Mouse (Mus musculus): ENCODE data around the gene Pde10a. TPM values are rescaled to one million over a fixed set of nuclear protein-coding genes. Genes with fewer than 3 reads are reported as not detected.

The Pde10a gene
- 100 to 1,000 TPM in 1 of 4 experiments, 10 to 100 TPM in 3; 16.9 to 104 (median 44.4) TPM for total RNA-seq (2022)

DNA sequence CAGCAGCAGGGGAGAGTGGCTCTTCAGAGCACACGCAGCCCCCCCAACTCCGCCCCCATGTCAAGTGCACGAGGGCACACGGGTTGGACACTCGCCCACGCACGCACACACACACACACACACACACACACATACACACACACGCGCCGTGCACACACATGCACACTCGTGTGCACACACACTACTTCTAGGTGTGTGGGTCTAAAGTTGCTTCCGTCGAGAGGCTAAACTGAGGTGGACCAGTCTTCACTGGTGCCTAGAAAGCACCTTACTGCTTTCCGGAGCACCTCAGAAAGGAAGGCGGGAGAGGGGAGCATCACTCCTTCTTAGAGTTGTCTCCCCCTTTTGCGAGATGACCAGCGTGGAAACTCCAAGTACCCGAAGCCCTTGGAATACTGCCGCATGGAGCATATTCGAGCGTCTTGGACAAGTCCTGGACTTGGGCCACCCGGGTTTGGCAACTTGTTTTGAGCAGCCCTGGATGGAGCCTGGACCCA, at the start of gene Pde10a:
Gene Pde10a, plus strand, starts transcription at position 148 of the 497 bp plus-strand sequence.
- no peak for DNase-seq

DNA sequence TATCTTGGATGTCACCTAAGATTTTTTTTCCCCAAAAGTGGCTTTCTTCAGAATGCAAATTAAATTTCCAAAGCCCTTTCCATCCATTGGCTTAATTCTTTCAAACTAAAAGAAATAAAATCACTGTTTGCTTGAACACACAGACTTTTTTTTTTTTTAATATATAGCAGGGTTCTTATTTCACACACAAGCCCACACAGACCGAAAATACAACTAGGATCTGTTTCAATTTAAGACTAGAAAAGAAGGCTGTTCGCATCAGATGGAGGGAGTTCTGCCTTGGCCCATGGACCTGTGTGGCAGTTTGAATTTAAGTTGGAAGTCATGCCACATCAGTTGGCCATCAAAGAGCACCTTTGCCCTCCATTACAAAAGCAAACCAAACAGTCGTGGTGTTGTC, 46.6 kb upstream of the Pde10a start:
- no peak for DNase-seq

GRCm38 (mm10) chr17:8479493-8480128, 45.6 kb upstream of the Pde10a start:
- DNase-seq, result no peak

- DNase-seq, result no peak
Observed at GRCm38 (mm10) chr17:8481797-8482196, 43.4 kb upstream of the Pde10a start.

- DNase-seq, result no peak
Observed at GRCm38 (mm10) chr17:8482876-8483275, 42.3 kb upstream of the Pde10a start.

GRCm38 (mm10) chr17:8484246-8484645, 40.9 kb upstream of the Pde10a start:
- no peak for DNase-seq

- DNase-seq, result peak; percentile 61
Observed at GRCm38 (mm10) chr17:8485146-8485545, 40.0 kb upstream of the Pde10a start.

- DNase-seq, result no peak
Observed at GRCm38 (mm10) chr17:8487824-8488223, 37.3 kb upstream of the Pde10a start.

- no peak for DNase-seq
Observed at GRCm38 (mm10) chr17:8490971-8491370, 34.2 kb upstream of the Pde10a start.

- DNase-seq, result no peak
Observed at GRCm38 (mm10) chr17:8493461-8493860, 31.7 kb upstream of the Pde10a start.

GRCm38 (mm10) chr17:8498151-8498550, 27.0 kb upstream of the Pde10a start:
- no peak for DNase-seq

DNA sequence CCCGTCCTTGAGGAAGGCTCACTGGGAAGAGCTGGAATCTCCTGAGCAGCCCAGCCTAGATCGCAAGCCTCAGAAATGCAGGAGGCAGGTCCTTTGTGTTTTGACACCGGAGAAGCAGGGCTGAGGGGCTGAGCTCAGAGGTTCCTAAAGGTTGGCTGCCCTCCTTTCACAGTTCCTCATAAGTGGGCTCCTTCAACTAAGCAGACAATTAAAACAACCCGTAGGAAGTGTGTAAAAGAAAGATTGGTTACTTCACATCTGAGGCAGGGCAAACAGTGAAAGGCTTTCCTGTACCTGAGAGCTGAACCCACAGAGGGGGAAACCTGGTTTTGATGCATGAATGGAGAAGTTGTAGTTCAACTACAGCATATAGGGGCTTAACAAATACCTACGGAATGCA, 26.5 kb upstream of the Pde10a start:
- no peak for DNase-seq

- no peak for DNase-seq
Observed at GRCm38 (mm10) chr17:8499564-8500117, 25.5 kb upstream of the Pde10a start.

DNA sequence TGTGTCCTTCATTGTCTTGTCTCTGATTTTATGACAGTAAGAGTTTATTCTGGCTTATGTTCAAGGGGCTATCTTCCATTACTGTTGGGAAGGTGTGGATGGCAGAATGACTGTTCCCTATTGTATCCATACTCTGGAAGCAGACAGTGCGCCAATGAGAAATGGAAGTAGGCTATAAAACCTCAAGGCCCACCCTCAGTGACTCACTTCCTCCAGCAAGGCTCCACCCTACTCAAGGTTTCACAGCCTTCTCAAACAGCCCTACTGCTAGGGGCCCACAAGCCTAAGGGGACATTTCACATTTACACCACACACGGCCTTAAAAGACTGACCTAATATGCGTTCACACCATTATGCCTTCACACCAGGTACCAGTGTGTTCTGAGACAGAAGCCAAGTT, 20.8 kb upstream of the Pde10a start:
- DNase-seq, result no peak

DNA sequence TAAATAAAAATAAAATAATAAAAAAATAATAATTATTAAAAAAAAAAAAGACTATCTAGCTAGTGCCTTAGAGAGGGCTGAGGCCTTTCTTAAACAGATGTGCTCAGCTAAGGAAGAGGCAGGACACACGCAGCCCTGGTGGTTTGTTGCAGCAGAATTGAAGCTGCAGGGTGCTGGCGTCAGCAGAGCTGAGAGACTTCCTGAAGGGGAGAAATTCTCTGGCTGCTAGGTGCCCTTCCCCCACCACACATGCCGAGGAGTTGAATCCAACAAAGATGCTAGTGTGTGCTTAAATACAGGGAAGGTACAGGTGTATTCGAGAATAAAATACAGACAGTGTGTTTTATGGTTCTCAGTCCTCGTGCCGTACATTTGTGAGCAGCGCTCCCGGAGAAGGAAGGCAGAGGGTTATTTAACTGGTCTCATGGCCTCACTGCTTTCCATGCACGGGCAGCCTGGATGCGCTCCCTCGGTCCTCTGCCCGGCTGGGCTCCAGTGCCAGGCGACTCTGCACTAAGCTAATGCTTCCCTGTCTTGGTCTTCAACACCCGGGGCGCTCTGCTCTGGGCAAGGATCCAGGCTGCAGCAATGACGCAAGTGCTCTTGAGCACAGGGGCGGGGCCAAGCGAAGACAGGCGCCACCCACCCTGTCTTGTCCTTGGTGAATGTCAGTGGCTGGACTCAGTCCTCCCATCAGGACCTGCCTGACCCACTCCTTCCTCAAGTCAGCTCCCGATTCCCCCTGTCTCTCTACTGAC, 19.3 kb upstream of the Pde10a start:
- peak; percentile 94 for DNase-seq

- DNase-seq, result no peak
Observed at GRCm38 (mm10) chr17:8506726-8507125, 18.4 kb upstream of the Pde10a start.

- no peak for DNase-seq
Observed at GRCm38 (mm10) chr17:8507654-8508053, 17.5 kb upstream of the Pde10a start.

DNA sequence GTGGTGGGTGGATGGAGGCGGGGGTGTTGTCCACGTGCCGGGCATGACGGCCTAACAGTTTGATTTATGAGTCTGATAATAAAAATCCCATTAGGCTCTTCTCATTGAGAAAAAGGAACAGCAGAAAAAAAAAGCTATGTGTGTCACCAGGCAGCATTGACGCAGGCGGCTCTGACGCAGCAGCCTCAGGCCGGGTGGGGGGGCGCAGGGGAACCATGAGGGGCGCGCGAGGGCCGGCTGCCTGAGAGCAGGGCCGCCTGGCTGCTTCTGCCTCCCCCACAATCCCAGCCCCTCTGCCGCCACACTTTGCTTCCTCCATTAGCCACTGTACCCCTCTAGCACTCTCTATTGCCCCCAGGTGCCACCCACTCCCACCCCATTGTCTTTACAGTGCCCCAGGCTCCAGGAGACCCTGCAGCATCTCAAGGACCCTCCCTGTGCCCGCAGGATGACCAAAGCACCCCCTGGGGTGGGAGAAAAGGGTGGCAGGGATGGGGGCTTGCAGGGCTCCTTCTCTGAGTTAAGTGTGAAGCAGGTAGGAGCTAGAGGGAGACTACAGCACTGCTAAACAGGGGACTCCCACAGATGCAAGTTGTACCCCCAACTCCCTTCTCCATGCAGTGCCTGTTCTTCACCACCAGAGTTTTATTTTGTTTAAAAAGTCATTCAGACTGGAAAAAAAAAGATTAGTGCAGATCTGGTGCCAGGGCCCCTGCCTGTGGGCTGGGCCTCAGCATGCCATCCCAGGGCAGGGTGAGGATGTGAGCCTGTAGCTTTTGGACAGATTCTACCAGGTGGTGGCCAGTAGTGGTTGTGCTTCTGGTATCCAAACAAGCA, 16.6 kb upstream of the Pde10a start:
- DNase-seq, result peak; percentile 69

- no peak for DNase-seq
Observed at GRCm38 (mm10) chr17:8516006-8516405, 9.2 kb upstream of the Pde10a start.

GRCm38 (mm10) chr17:8523986-8524385, 1.2 kb upstream of the Pde10a start:
- DNase-seq, result no peak

GRCm38 (mm10) chr17:8524387-8525165, 596 bp upstream of the Pde10a start:
- DNase-seq, result peak; percentile 89

All from adrenal gland, adult 8-10 months (tissue).